8 mouse cellular contexts compared by ENCODE assay signal in genomic region chr7:100658093-100658578, GRCm38 (mm10). TPM values are rescaled to one million over a fixed set of nuclear protein-coding genes. Genes with fewer than 3 reads are reported as not detected.
DNase-seq lines count a peak whose midpoint lies in the region; ATAC-seq lines count a peak whose summit lies in the region.

No protein-coding gene starts in this region.

- H3K4me2 ChIP-seq in intestine, embryonic 16.5 days (ENCODE audit: low read depth, low read length): peak overlapping the region; percentile 55
- peak overlapping the region; percentile 29; the same call in 1 of the 2 replicates for H3K4me2 ChIP-seq in liver, embryonic 15.5 days

- peak overlapping the region; percentile 2; the same call in 1 of the 2 replicates for H3K9ac ChIP-seq in intestine, embryonic 16.5 days (ENCODE audit: low read depth, low read length)
- no peak overlapping the region for H3K9ac ChIP-seq in liver, embryonic 15.5 days

- H3K4me3 ChIP-seq in forebrain, embryonic 10.5 days: peak overlapping the region; percentile 31
- H3K4me3 ChIP-seq in intestine, embryonic 16.5 days (ENCODE audit: low read length): peak overlapping the region; percentile 41
- no peak overlapping the region for H3K4me3 ChIP-seq in liver, embryonic 15.5 days (replicated peaks)

- H3K27me3 ChIP-seq in forebrain, embryonic 10.5 days (ENCODE audit: poor library complexity, severe bottlenecking): no peaks in the 10 kb centered on the region
- H3K27me3 ChIP-seq in intestine, embryonic 16.5 days (replicated peaks; ENCODE audit: control insufficient read depth, insufficient read depth, low read length): no peaks in the 10 kb centered on the region
- H3K27me3 ChIP-seq in liver, embryonic 15.5 days: peaks cover 3% of the 10 kb centered on the region; the same call in 1 of the 2 replicates

- H3K4me1 ChIP-seq in forebrain, embryonic 10.5 days: peaks cover 42% of the 10 kb centered on the region
- peaks cover 3% of the 10 kb centered on the region for H3K4me1 ChIP-seq in intestine, embryonic 16.5 days (ENCODE audit: control insufficient read depth, insufficient read depth, low read length)
- peaks cover 8% of the 10 kb centered on the region for H3K4me1 ChIP-seq in liver, embryonic 15.5 days (replicated peaks)

- no peaks in the 10 kb centered on the region for H3K36me3 ChIP-seq in forebrain, embryonic 10.5 days (replicated peaks)
- no peaks in the 10 kb centered on the region for H3K36me3 ChIP-seq in intestine, embryonic 16.5 days (ENCODE audit: control insufficient read depth, insufficient read depth, low read length)
- H3K36me3 ChIP-seq in liver, embryonic 15.5 days (replicated peaks): no peaks in the 10 kb centered on the region

- ATAC-seq in intestine, embryonic 16.5 days: peak; percentile 82
- no peak for ATAC-seq in liver, embryonic 15.5 days (ENCODE audit: insufficient read depth)

- 29% methylated on average over 18 of the region's 18 CpGs for WGBS in forebrain, embryonic 10.5 days
- WGBS in intestine, embryonic 16.5 days: 29% methylated on average over 18 of the region's 18 CpGs
- 38% methylated on average over 18 of the region's 18 CpGs for WGBS in liver, embryonic 15.5 days (ENCODE audit: insufficient replicate concordance)

- H3K9me3 ChIP-seq in forebrain, embryonic 10.5 days: no peaks in the 10 kb centered on the region
- H3K9me3 ChIP-seq in intestine, embryonic 16.5 days (ENCODE audit: control insufficient read depth, low read length): no peaks in the 10 kb centered on the region
- H3K9me3 ChIP-seq in liver, embryonic 15.5 days (replicated peaks): no peaks in the 10 kb centered on the region

- DNase-seq in testis, postnatal 10 days (ENCODE audit: low spot score): peak; percentile 70
- no peak for DNase-seq in testis, postnatal 14 days (ENCODE audit: low spot score)
- peak; percentile 40 for DNase-seq in forebrain, embryonic 10.5 days (ENCODE audit: extremely low spot score, low spot score)
- peak; percentile 32 for DNase-seq in retina, embryonic 14.5 days (ENCODE audit: low spot score)
- no peak for DNase-seq in left cerebral cortex, adult 9 months (ENCODE audit: low spot score in 2 of 2)
- DNase-seq in frontal cortex, postnatal 14 days (ENCODE audit: low spot score in 2 of 2): no peak

- H3K27ac ChIP-seq in forebrain, embryonic 10.5 days: no peak overlapping the region
- H3K27ac ChIP-seq in intestine, embryonic 16.5 days (ENCODE audit: low read length): no peak overlapping the region
- no peak overlapping the region for H3K27ac ChIP-seq in liver, embryonic 15.5 days (replicated peaks)

RNA-seq across cellular contexts. Expression of gene Plekhb1, which starts 4.1 kb away (rescaled TPM):
- polyA plus RNA-seq in forebrain, embryonic 10.5 days (2016; fragmentation: Nextera tagmentation; extraction: Ambion mirVana): 3.2 and 4.0 TPM in 2 replicates
- polyA plus RNA-seq in intestine, embryonic 16.5 days (2015; fragmentation: Nextera tagmentation; extraction: Ambion mirVana): 15.1 and 15.8 TPM in 2 replicates
- 0.38 and 0.51 TPM in 2 replicates for polyA plus RNA-seq in liver, embryonic 15.5 days (2015; fragmentation: Nextera tagmentation; extraction: Ambion mirVana)

RNA-seq across cellular contexts. Expression of gene Fam168a, which starts 48.3 kb away (rescaled TPM):
- polyA plus RNA-seq in forebrain, embryonic 10.5 days (2016; fragmentation: Nextera tagmentation; extraction: Ambion mirVana): 30.2 and 35.8 TPM in 2 replicates
- 21.2 and 24.9 TPM in 2 replicates for polyA plus RNA-seq in intestine, embryonic 16.5 days (2015; fragmentation: Nextera tagmentation; extraction: Ambion mirVana)
- 5.0 and 5.3 TPM in 2 replicates for polyA plus RNA-seq in liver, embryonic 15.5 days (2015; fragmentation: Nextera tagmentation; extraction: Ambion mirVana)

RNA-seq across cellular contexts. Expression of gene Mrpl48, which starts 50.0 kb away (rescaled TPM):
- 55.8 and 56.6 TPM in 2 replicates for polyA plus RNA-seq in forebrain, embryonic 10.5 days (2016; fragmentation: Nextera tagmentation; extraction: Ambion mirVana)
- 85.9 and 89.2 TPM in 2 replicates for polyA plus RNA-seq in intestine, embryonic 16.5 days (2015; fragmentation: Nextera tagmentation; extraction: Ambion mirVana)
- polyA plus RNA-seq in liver, embryonic 15.5 days (2015; fragmentation: Nextera tagmentation; extraction: Ambion mirVana): 34.0 and 41.3 TPM in 2 replicates

RNA-seq across cellular contexts. Expression of gene Rab6a, which starts 50.9 kb away (rescaled TPM):
- polyA plus RNA-seq in forebrain, embryonic 10.5 days (2016; fragmentation: Nextera tagmentation; extraction: Ambion mirVana): 83.8 and 83.9 TPM in 2 replicates
- 85.7 and 89.7 TPM in 2 replicates for polyA plus RNA-seq in intestine, embryonic 16.5 days (2015; fragmentation: Nextera tagmentation; extraction: Ambion mirVana)
- 39.1 TPM in 2 replicates for polyA plus RNA-seq in liver, embryonic 15.5 days (2015; fragmentation: Nextera tagmentation; extraction: Ambion mirVana)

Comparison
In these comparisons a context has a peak if more than half of its experiments do, and no peak if none do; other contexts are left out.
1. DNase-seq: peak in testis, postnatal 10 days (single experiment), forebrain, embryonic 10.5 days (single experiment) and retina, embryonic 14.5 days (single experiment); none in testis, postnatal 14 days (single experiment), left cerebral cortex, adult 9 months (0 of 2) and frontal cortex, postnatal 14 days (0 of 2).